Mouse (Mus musculus) cerebellum, adult (tissue): ENCODE measurements around the gene Ccdc61.

Source experiments
- ATAC-seq: cut with Nextera tagmentation; 2 replicates; pipeline ENCODE4 v1.9.2; 2017; ENCODE audit warnings: mild to moderate bottlenecking, moderate library complexity, mixed read lengths; ENCODE audit not compliant: insufficient number of reproducible peaks, low FRiP score, low TSS enrichment

Ccdc61 gene

DNA sequence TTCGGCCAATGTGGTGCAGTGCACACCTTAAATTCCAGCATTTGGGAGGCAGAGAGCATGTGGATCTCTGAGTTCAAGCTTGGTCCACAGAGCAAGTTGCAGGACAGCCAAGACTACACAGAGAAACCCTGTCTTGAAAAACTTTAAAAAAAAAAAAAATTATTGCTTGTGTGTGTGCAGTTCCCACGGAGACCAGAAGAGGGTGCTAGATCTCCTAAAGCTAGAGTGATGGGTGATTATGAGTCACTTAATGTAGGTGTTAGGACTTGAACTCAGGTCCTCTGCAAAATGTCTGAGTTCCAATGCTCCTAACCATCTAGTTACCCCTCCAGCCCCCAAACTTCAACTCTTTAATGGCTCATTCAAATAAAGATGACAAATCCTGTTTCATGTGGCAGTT, 41.7 kb downstream of the Ccdc61 start:
- no peak for ATAC-seq

GRCm38 (mm10) chr7:18862801-18863200, 47.4 kb downstream of the Ccdc61 start:
- no peak for ATAC-seq

GRCm38 (mm10) chr7:18858310-18858916, 51.8 kb downstream of the Ccdc61 start:
- no peak for ATAC-seq

GRCm38 (mm10) chr7:18848395-18848794, 61.8 kb downstream of the Ccdc61 start:
- no peak for ATAC-seq

- no peak for ATAC-seq
Observed at GRCm38 (mm10) chr7:18844811-18845210, 65.4 kb downstream of the Ccdc61 start.

DNA sequence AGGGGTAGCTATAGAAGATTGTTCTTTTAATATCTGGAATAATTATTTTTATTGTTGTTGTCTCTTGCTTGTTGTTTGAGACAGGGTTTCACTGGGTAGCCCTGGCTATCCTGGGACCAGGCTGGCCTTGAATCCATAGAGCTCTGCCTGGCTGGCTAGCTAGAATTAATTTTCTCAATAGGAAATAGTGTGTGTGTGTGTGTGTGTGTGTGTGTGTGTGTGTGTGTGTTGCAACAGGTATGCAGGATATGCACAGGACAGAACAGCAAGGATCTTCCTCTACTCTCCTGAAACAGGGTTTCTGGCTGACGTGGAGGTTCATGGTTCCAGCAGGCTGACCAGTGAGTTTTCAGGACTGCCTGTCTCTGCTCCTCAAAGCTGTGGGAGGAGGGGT, 69.0 kb downstream of the Ccdc61 start:
- ATAC-seq = no peak
